Mouse (Mus musculus): Measurements from ENCODE around the gene Atg10. TPM values are rescaled to one million over a fixed set of nuclear protein-coding genes. Genes with fewer than 3 reads are reported as not detected.

The Atg10 gene
- polyA plus RNA-seq, 1 experiment from 2014 or later = 24.0 TPM

DNA sequence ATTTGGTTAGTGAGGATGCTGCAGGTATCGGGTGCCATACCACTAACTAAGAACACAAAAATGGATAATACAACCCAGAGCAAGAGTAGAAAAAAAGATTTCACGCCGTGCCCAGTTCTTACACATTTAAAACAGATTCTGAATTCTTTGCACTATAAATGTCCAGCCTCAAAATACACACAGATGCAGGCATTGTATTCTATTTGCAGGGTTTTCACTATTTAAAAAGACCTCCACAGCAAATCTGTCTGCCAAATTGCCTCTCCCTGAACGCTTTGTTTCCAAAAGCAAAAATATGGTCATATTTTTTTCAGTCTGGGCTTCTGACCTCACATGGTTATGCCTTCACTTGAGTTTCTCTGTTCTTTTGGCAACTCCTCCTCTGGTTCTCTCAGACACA, 328.9 kb downstream of the Atg10 start:
- H3K36me3 ChIP-seq = no peaks in the 10 kb centered on the region
- H3K4me3 ChIP-seq = no peak overlapping the region
- no peak overlapping the region for H3K9ac ChIP-seq
- 60% methylated on average over 4 of the region's 4 CpGs for WGBS
- no peaks in the 10 kb centered on the region for H3K27me3 ChIP-seq
- no peak overlapping the region for H3K4me2 ChIP-seq
- H3K9me3 ChIP-seq = no peaks in the 10 kb centered on the region
- ATAC-seq (ENCODE audit: insufficient number of reproducible peaks, insufficient read depth, low FRiP score, low TSS enrichment, low read depth) = no peak
- H3K27ac ChIP-seq = peak overlapping the region; percentile 41; the same call in 1 of the 2 replicates
- peaks cover 7% of the 10 kb centered on the region; the same call in 1 of the 2 replicates for H3K4me1 ChIP-seq

GRCm38 (mm10) chr13:90890111-90890510, 333.7 kb downstream of the Atg10 start:
- Histone ChIP-seq H3K4me2 (no peak overlapping the region), H3K27ac (no peak overlapping the region), H3K27me3 (no peaks in the 10 kb centered on the region), H3K4me1 (peaks cover 16% of the 10 kb centered on the region), H3K9me3 (no peaks in the 10 kb centered on the region), H3K4me3 (no peak overlapping the region), H3K9ac (no peak overlapping the region), H3K36me3 (no peaks in the 10 kb centered on the region)
- no peak for ATAC-seq (ENCODE audit: insufficient number of reproducible peaks, insufficient read depth, low FRiP score, low TSS enrichment, low read depth)
- WGBS = 90% methylated on average over 5 of the region's 5 CpGs

DNA sequence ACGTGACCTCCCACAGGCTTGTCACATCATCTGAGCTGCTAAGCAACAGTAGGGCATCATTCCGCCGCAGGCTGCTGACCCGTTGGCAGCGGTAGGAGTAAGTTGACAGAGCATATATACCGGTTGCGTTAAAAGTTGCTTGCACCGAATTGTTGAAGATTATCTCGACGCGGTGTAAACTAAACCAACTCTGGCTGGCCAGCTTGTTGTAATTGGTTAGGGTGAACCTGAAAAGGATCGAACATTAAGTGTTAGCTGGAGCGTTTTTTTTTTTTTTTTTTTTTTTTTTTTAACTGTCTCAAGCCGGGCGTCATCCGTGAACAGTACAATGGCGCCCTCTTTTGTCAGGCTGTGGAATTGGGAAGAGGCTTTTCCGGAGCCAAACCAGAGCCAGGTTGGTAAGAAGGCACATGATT, 337.2 kb downstream of the Atg10 start:
- H3K4me3 ChIP-seq = peak overlapping the region; percentile 41
- ATAC-seq (ENCODE audit: insufficient number of reproducible peaks, insufficient read depth, low FRiP score, low TSS enrichment, low read depth) = no peak
- H3K36me3 ChIP-seq = no peaks in the 10 kb centered on the region
- peaks cover 15% of the 10 kb centered on the region for H3K4me1 ChIP-seq
- H3K9me3 ChIP-seq = no peaks in the 10 kb centered on the region
- no peaks in the 10 kb centered on the region for H3K27me3 ChIP-seq
- peak overlapping the region; percentile 65 for H3K4me2 ChIP-seq
- peak overlapping the region; percentile 54; the same call in 1 of the 2 replicates for H3K9ac ChIP-seq
- no peak overlapping the region for H3K27ac ChIP-seq
- under 1% methylated on average over 18 of the region's 18 CpGs for WGBS

DNA sequence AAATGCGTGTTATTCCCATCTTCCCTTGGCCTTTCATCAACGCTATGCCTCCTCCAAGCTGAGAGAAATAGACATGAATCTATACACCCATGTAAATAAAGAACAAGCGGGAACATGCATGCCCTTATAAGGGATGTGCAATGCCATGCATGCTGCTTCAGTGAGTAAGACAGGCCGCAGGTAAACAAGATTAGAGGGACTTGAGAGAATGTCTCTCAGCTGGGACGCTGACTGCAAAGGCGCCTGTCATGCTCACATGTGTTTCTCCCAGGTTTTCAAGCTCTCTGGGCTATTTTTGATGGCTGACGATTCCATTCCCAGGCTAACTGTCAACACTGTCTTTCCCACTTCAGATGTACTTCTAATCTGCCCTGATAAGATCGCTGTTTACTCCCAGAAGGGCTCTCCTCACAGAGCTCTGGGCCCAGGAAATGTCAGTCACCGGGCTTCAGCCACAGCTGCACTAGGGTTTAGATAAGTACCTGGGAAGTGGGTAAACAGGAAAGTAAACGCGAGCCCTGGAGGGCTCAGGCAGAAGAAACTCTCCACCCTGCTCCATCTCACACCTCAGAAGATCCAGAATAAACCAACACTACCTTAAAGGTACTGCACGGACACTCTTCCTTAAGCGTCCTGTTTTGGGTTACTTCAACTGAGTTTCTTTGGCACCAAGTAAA, 337.8 kb downstream of the Atg10 start:
- H3K27ac ChIP-seq = no peak overlapping the region
- peak overlapping the region; percentile 41 for H3K4me3 ChIP-seq
- H3K9ac ChIP-seq = peak overlapping the region; percentile 54; the same call in 1 of the 2 replicates
- peaks cover 15% of the 10 kb centered on the region for H3K4me1 ChIP-seq
- no peak for ATAC-seq (ENCODE audit: insufficient number of reproducible peaks, insufficient read depth, low FRiP score, low TSS enrichment, low read depth)
- peak overlapping the region; percentile 65 for H3K4me2 ChIP-seq
- H3K27me3 ChIP-seq = no peaks in the 10 kb centered on the region
- H3K36me3 ChIP-seq = no peaks in the 10 kb centered on the region
- no peaks in the 10 kb centered on the region for H3K9me3 ChIP-seq
- 40% methylated on average over 13 of the region's 13 CpGs for WGBS

Other genes with a start within 250 kb of the Atg10 start
- gene Ssbp2, start 236.3 kb upstream of the Atg10 start, polyA plus RNA-seq (2015; fragmentation: Nextera tagmentation; extraction: Ambion mirVana) = 220 and 228 TPM in 2 replicates

Measured in embryonic facial prominence, embryonic 13.5 days (tissue).